Mouse (Mus musculus) gastrocnemius, postnatal 4 days (tissue): ENCODE measurements around the gene Apoa2. TPM values are rescaled to one million over a fixed set of nuclear protein-coding genes. Genes with fewer than 3 reads are reported as not detected.
"Not testable (repeated sequence)": the region's sequence is repeated elsewhere in the genome, so short reads cannot be mapped to it uniquely, and the experiment has no call there.

ENCODE experiments used
- DNase-seq, 2 experiments: peaks; one replicate each; pipeline ENCODE4 v3.0.0; 2021 to 2022; ENCODE audit warnings: low spot score in 2 of 2, mixed read lengths in 2 of 2
- total RNA-seq, 2 experiments: library from RNA; stranded (reverse); gene quantifications; 2 replicates each; pipeline ENCODE4 v1.2.3; 2021

Apoa2 gene
- total RNA-seq, 2 experiments from 2014 or later = 2.1 to 13.8 TPM

GRCm38 (mm10) chr1:171234538-171234937 lies 9.7 kb downstream of the Apoa2 start:
- DNase-seq = no peak

- no peak for DNase-seq
Observed at GRCm38 (mm10) chr1:171235791-171236190, 10.9 kb downstream of the Apoa2 start.

GRCm38 (mm10) chr1:171237438-171237837 lies 12.6 kb downstream of the Apoa2 start:
- no peak for DNase-seq

GRCm38 (mm10) chr1:171238463-171238862 lies 13.6 kb downstream of the Apoa2 start:
- peak in 1 of 2 experiments; percentile 36 for DNase-seq

GRCm38 (mm10) chr1:171239992-171240744 lies 15.3 kb downstream of the Apoa2 start:
- DNase-seq = no peak

- no peak for DNase-seq
Observed at GRCm38 (mm10) chr1:171240911-171241310, 16.1 kb downstream of the Apoa2 start.

GRCm38 (mm10) chr1:171241952-171242351 lies 17.1 kb downstream of the Apoa2 start:
- not testable (repeated sequence) for DNase-seq

GRCm38 (mm10) chr1:171245353-171245752 lies 20.5 kb downstream of the Apoa2 start:
- DNase-seq = no peak

GRCm38 (mm10) chr1:171246709-171247452 lies 22.0 kb downstream of the Apoa2 start:
- DNase-seq = peak; percentile 97 to 98

- DNase-seq = no peak
Observed at GRCm38 (mm10) chr1:171247453-171247841, 22.6 kb downstream of the Apoa2 start.

- DNase-seq = no peak
Observed at GRCm38 (mm10) chr1:171247916-171248315, 23.1 kb downstream of the Apoa2 start.

- no peak for DNase-seq
Observed at GRCm38 (mm10) chr1:171248386-171249226, 23.8 kb downstream of the Apoa2 start.

- peak in 1 of 2 experiments; percentile 67 for DNase-seq
Observed at GRCm38 (mm10) chr1:171249913-171250600, 25.2 kb downstream of the Apoa2 start, which contains the start of gene Adamts4. Gene Adamts4 (plus strand): TSS chr1:171250421.

GRCm38 (mm10) chr1:171250680-171251593 lies 26.1 kb downstream of the Apoa2 start, which contains the start of gene Ndufs2:
Gene Ndufs2 (minus strand): TSS chr1:171251388.
- DNase-seq = peak in 1 of 2 experiments; percentile 64

- DNase-seq = peak in 1 of 2 experiments; percentile 69
Observed at GRCm38 (mm10) chr1:171251594-171252324, 26.9 kb downstream of the Apoa2 start.

- no peak for DNase-seq
Observed at GRCm38 (mm10) chr1:171252415-171252814, 27.6 kb downstream of the Apoa2 start.

- DNase-seq = no peak
Observed at GRCm38 (mm10) chr1:171256095-171256818, 31.4 kb downstream of the Apoa2 start.

GRCm38 (mm10) chr1:171256937-171257548 lies 32.2 kb downstream of the Apoa2 start:
- peak in 1 of 2 experiments; percentile 62 for DNase-seq
